Mouse (Mus musculus) small intestine, adult 10 weeks (tissue): Measurements from ENCODE around the gene Tomm40l. TPM values are rescaled to one million over a fixed set of nuclear protein-coding genes. Genes with fewer than 3 reads are reported as not detected.

ENCODE experiments used
- polyA plus RNA-seq: library from polyadenylated mRNA; stranded (reverse); fragments of 350-450 nt; fragmentation: Illumina TruSeq; extraction: RNeasy Lipid Tissue Mini Kit (QIAGEN cat#74804); gene quantifications from one replicate; pipeline ENCODE4 v1.2.3, GENCODE M21; 2014; ENCODE audit warnings: low replicate concordance

Tomm40l gene
- polyA plus RNA-seq, result 5.1 TPM

GRCm38 (mm10) chr1:171222238-171223155 is at the start of gene Tomm40l:
Gene Tomm40l (minus strand): TSS chr1:171222514.

GRCm38 (mm10) chr1:171269848-171270572 is 47.7 kb upstream of the Tomm40l start, which contains the start of gene B4galt3:
Gene B4galt3 (plus strand): TSS chr1:171270328.

GRCm38 (mm10) chr1:171250680-171251593 is 28.6 kb upstream of the Tomm40l start, which contains the start of gene Ndufs2:
Gene Ndufs2 (minus strand): TSS chr1:171251388.

GRCm38 (mm10) chr1:171249913-171250600 is 27.7 kb upstream of the Tomm40l start, which contains the start of gene Adamts4:
Gene Adamts4 (plus strand): TSS chr1:171250421.

GRCm38 (mm10) chr1:171234126-171234525 is 11.8 kb upstream of the Tomm40l start, which contains the start of gene Fcer1g:
Gene Fcer1g (minus strand): TSS chr1:171234365.

GRCm38 (mm10) chr1:171224857-171225256 is 2.5 kb upstream of the Tomm40l start, which contains the start of gene Apoa2:
Gene Apoa2 (plus strand): TSS chr1:171225054.

GRCm38 (mm10) chr1:171213801-171214496 is 8.4 kb downstream of the Tomm40l start, which contains the start of gene Nr1i3:
Gene Nr1i3 (plus strand): TSS chr1:171213970.

GRCm38 (mm10) chr1:171195887-171196397 is 26.4 kb downstream of the Tomm40l start, which contains the start of gene Pcp4l1:
Gene Pcp4l1 (minus strand): TSS chr1:171196268.

Other genes with a start within 250 kb of the Tomm40l start
- 17.6 TPM for gene Fcgr2b, start 246.0 kb downstream of the Tomm40l start, polyA plus RNA-seq
- gene Fcgr4, start 203.6 kb downstream of the Tomm40l start, polyA plus RNA-seq, result 9.9 TPM
- 11.7 TPM for gene Fcgr3, start 157.6 kb downstream of the Tomm40l start, polyA plus RNA-seq
- gene Cfap126, start 108.6 kb downstream of the Tomm40l start, polyA plus RNA-seq, result 1.9 TPM
- gene Sdhc, start 71.9 kb downstream of the Tomm40l start, polyA plus RNA-seq, result 37.0 TPM
- 0.48 TPM for gene Mpz, start 71.8 kb downstream of the Tomm40l start, polyA plus RNA-seq
- 13.4 TPM for gene Pcp4l1, start 26.2 kb downstream of the Tomm40l start, polyA plus RNA-seq
- 16.9 TPM for gene Nr1i3, start 8.5 kb downstream of the Tomm40l start, polyA plus RNA-seq
- 4.2 TPM for gene Apoa2, start 2.5 kb upstream of the Tomm40l start, polyA plus RNA-seq
- 41.4 TPM for gene Fcer1g, start 11.9 kb upstream of the Tomm40l start, polyA plus RNA-seq
- gene Adamts4, start 27.9 kb upstream of the Tomm40l start, polyA plus RNA-seq, result 1.5 TPM
- gene Ndufs2, start 28.9 kb upstream of the Tomm40l start, polyA plus RNA-seq, result 44.8 TPM
- 8.8 TPM for gene B4galt3, start 47.8 kb upstream of the Tomm40l start, polyA plus RNA-seq
- gene Ppox, start 58.7 kb upstream of the Tomm40l start, polyA plus RNA-seq, result 6.8 TPM
- 15.5 TPM for gene Usp21, start 65.5 kb upstream of the Tomm40l start, polyA plus RNA-seq
- gene Ufc1, start 72.5 kb upstream of the Tomm40l start, polyA plus RNA-seq, result 59.2 TPM
- 13.8 TPM for gene Dedd, start 106.6 kb upstream of the Tomm40l start, polyA plus RNA-seq
- 20.1 TPM for gene Nit1, start 123.1 kb upstream of the Tomm40l start, polyA plus RNA-seq
- 12.8 TPM for gene Pfdn2, start 123.2 kb upstream of the Tomm40l start, polyA plus RNA-seq
- not detected for gene Klhdc9, start 138.3 kb upstream of the Tomm40l start, polyA plus RNA-seq
- gene Nectin4, start 147.6 kb upstream of the Tomm40l start, polyA plus RNA-seq, result not detected
- gene Arhgap30, start 166.4 kb upstream of the Tomm40l start, polyA plus RNA-seq, result 9.9 TPM
- gene Usf1, start 188.8 kb upstream of the Tomm40l start, polyA plus RNA-seq, result not detected
- 3.1 TPM for gene Tstd1, start 196.4 kb upstream of the Tomm40l start, polyA plus RNA-seq
- 54.7 TPM for gene F11r, start 215.0 kb upstream of the Tomm40l start, polyA plus RNA-seq